Mouse (Mus musculus) adrenal gland, adult 10 weeks (tissue): ENCODE measurements around the gene Mrpl33. TPM values are rescaled to one million over a fixed set of nuclear protein-coding genes. Genes with fewer than 3 reads are reported as not detected.

ENCODE experiments used
- polyA plus RNA-seq: library from polyadenylated mRNA; stranded (reverse); fragments of 350-450 nt; fragmentation: Illumina TruSeq; extraction: RNeasy Lipid Tissue Mini Kit (QIAGEN cat#74804); gene quantifications from one replicate; pipeline ENCODE4 v1.2.3, GENCODE M21; 2014; ENCODE audit warnings: low read depth, low replicate concordance

Mrpl33 gene
- polyA plus RNA-seq, result 220 TPM

GRCm38 (mm10) chr5:31596481-31597429 lies at the start of gene Mrpl33:
Gene Mrpl33, plus strand, starts transcription at chr5:31596935.

DNA sequence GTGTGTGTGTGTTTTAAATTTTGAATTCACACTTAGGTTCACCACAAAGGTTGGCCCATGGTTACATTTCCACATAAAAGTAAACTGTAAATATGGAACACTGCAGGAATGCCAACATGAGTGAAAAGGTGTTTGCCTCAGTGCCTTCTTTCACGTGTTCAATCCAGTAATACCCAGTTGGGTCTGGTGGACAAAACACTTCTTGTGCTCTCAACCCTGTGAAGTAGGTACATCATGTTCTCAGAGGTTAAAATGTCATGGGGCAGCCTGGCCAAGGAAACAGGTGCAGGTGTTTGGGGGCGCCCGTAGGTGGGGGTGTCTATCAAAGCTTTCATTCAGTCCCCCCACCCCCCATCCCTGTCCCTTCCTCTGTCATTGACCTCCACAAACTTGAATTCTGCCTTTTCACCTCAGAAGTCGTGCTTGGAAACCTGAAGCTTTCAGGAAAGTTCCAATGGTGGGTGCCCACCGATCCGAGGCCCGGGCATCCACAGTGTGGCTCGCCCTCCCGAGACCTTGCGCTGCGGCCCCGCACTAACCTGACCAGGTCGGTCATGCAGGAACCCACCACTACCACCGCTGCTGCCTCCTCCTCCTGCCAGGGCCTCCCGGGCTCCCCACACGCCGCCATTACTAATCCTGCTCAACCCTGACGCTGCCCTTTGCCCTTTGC lies 100.4 kb downstream of the Mrpl33 start, which contains the start of gene Rbks:
Rbks (minus strand) TSS at position 657 of the 673 bp plus-strand sequence.

DNA sequence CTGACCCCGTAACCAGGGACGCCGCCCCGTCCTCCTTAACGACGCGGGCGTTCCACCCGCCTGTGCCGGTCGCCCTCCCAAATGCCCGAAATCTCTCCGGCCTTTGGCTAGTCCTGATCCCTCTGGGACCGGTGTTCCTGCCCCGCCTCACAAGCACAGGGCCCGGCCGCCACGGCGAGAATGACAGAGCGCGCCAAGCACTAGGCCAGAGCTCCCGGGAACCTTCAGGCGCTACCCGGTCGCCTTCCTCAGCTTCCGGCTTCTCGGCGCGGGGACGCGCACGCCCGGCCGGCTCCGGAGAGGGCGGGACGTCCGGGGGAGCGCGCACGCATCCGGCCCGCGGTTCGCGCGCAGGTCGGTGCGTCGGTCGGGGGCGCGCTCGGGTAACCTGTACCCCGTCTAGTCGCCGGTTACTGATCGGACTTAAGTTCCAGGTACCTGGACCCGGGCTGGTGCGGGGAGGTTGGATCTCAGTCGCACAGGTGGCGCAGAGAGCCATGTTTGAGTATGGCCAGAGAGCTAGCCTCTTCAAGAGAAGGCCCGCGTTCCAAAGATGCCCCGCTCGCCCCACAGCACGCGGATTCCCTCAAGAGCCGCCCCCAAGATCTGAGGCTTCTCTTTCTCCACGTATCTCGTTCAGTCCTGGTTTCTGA lies 101.0 kb downstream of the Mrpl33 start, which contains the start of gene Babam2:
Babam2 (plus strand) TSS at position 41 of the 653 bp plus-strand sequence.

Other genes with a start within 250 kb of the Mrpl33 start
- gene Zfp512, start 144.5 kb upstream of the Mrpl33 start, polyA plus RNA-seq, result 27.6 TPM
- not detected for gene 4930548H24Rik, start 111.2 kb upstream of the Mrpl33 start, polyA plus RNA-seq
- gene Gpn1, start 102.2 kb upstream of the Mrpl33 start, polyA plus RNA-seq, result 34.2 TPM
- gene Slc4a1ap, start 69.9 kb upstream of the Mrpl33 start, polyA plus RNA-seq, result 64.8 TPM
- gene Supt7l, start 69.1 kb upstream of the Mrpl33 start, polyA plus RNA-seq, result 18.2 TPM
- gene Rbks, start 100.7 kb downstream of the Mrpl33 start, polyA plus RNA-seq, result 4.5 TPM
- gene Babam2, start 100.7 kb downstream of the Mrpl33 start, polyA plus RNA-seq, result 205 TPM